Mouse (Mus musculus): ENCODE results near the gene Twf1. TPM values are rescaled to one million over a fixed set of nuclear protein-coding genes. Genes with fewer than 3 reads are reported as not detected.

Gene Twf1
- polyA plus RNA-seq, 1 experiment from 2014 or later = 104 TPM

DNA sequence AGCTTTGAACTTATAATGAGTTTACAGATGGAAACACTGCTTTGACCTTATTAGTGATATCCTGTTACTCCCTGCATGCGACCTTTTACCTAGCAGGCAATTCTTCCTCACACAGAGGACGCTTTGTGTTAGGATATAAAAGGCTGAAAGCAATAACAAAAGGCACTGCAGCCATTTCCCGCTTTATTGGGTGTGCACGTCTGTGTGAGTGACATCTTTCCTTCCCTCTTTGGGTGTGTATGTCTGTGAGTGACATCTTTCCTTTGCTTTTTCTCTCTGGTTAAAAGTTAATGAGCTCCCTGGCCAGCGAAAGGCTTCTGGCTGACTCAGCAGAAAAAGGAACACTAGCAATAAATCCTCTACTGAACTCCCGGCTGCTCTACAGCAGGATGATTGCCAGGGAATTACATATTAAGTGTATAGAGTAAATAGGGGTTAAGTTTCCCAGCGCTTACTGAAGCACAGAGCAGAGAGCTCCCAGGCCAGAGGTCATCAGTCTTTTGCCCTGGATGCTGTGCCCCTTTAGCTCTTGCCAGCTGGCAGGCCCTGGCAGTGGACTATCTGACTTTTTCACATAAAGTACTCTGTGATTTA, 7.6 kb downstream of the Twf1 start:
- Histone ChIP-seq H3K27ac (no peak overlapping the region; the same call in 1 of the 2 replicates), H3K9ac (ENCODE audit: low read depth, low read length) (no peak overlapping the region), H3K36me3 (ENCODE audit: insufficient read depth, low read length) (peaks cover 40% of the 10 kb centered on the region), H3K4me2 (ENCODE audit: low read length) (no peak overlapping the region), H3K9me3 (replicated peaks; ENCODE audit: low read length) (no peaks in the 10 kb centered on the region), H3K27me3 (ENCODE audit: insufficient read depth, low read length) (no peaks in the 10 kb centered on the region), H3K4me3 (replicated peaks; ENCODE audit: low read depth, low read length) (no peak overlapping the region), H3K4me1 (replicated peaks; ENCODE audit: insufficient read depth, low read length) (no peaks in the 10 kb centered on the region)
- WGBS = 36% methylated on average over 7 of the region's 7 CpGs
- DNase-seq (ENCODE audit: low spot score) (peak; percentile 43), ATAC-seq (replicated peaks; ENCODE audit: low FRiP score, low read depth) (peak; percentile 46; the same call in 1 of the 2 replicates)
- TF ChIP-seq CTCF (IDR thresholded peaks at IDR 0.05; ENCODE audit: low read depth) = no peak

DNA sequence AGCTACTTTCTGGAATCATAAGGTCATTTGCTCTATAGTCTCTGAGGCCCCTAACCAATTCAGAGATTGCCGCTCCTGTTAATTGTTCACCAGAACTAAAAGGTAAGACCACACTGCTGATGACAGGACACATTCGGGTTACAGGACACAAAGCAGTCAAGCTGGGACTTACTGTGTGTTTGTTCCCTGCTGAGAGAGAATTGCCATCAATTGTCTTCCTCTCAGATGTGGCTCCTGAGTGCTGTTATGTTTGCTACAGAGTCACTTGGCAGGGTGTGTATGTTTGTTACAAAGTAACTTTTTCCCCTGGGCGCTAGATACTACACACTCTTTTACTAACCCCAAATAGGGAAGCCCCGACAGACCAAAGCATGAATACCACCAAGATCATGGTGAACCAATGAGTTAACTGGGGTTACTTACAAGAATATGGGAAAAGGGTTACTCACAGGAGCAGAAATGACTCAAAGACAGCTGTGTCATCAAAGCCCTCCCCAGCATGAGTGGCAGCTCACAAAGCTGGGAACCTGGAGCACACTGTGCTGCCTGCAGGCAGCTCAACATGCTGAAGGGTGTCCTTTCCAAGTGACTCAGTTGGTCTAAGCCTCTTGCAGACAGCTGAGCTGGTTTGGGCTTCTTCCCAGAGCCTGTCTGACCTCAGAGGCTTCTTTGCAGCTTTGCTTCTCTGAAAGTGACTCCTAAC, 15.0 kb downstream of the Twf1 start:
- no peak for ATAC-seq (replicated peaks; ENCODE audit: low FRiP score, low read depth)
- TF ChIP-seq CTCF (IDR thresholded peaks at IDR 0.05; ENCODE audit: low read depth) = no peak

DNA sequence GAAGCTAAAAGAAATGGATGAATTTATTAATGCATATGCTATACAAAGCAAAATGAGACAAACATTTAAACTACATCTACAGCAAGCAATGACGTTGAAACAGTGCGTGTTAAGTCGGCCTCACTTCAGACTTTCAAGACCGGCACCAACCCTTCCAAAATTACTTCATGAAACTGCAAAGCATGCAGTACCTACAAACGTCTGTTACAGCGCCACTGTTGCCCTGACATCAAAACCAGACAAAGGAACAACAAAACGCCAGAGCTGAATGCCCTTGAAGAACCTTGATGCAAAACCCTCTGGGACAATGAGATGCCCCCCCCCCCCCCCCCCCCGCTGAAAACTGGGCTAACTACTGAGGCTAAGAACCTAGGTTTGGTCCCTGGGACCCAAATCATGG, 16.9 kb downstream of the Twf1 start:
- H3K27ac ChIP-seq = no peak overlapping the region
- H3K4me2 ChIP-seq (ENCODE audit: low read length) = no peak overlapping the region
- no peak overlapping the region for H3K4me3 ChIP-seq (replicated peaks; ENCODE audit: low read depth, low read length)
- H3K27me3 ChIP-seq (ENCODE audit: insufficient read depth, low read length) = no peaks in the 10 kb centered on the region
- no peak for TF ChIP-seq CTCF (IDR thresholded peaks at IDR 0.05; ENCODE audit: low read depth)
- no peaks in the 10 kb centered on the region for H3K4me1 ChIP-seq (replicated peaks; ENCODE audit: insufficient read depth, low read length)
- ATAC-seq (replicated peaks; ENCODE audit: low FRiP score, low read depth) (no peak), DNase-seq (ENCODE audit: low spot score) (no peak)
- no peaks in the 10 kb centered on the region for H3K9me3 ChIP-seq (replicated peaks; ENCODE audit: low read length)
- no peak overlapping the region for H3K9ac ChIP-seq (ENCODE audit: low read depth, low read length)
- WGBS = 69% methylated on average over 8 of the region's 8 CpGs
- H3K36me3 ChIP-seq (ENCODE audit: insufficient read depth, low read length) = no peaks in the 10 kb centered on the region

More for the DNA sequence above, 15.0 kb downstream of the Twf1 start:
- Histone ChIP-seq H3K4me3 (replicated peaks; ENCODE audit: low read depth, low read length) (no peak overlapping the region), H3K4me1 (replicated peaks; ENCODE audit: insufficient read depth, low read length) (no peaks in the 10 kb centered on the region), H3K27ac (no peak overlapping the region), H3K36me3 (ENCODE audit: insufficient read depth, low read length) (peaks cover 4% of the 10 kb centered on the region; the same call in 1 of the 2 replicates), H3K27me3 (ENCODE audit: insufficient read depth, low read length) (no peaks in the 10 kb centered on the region), H3K9me3 (replicated peaks; ENCODE audit: low read length) (no peaks in the 10 kb centered on the region), H3K4me2 (ENCODE audit: low read length) (no peak overlapping the region), H3K9ac (ENCODE audit: low read depth, low read length) (no peak overlapping the region)
- 64% methylated on average over 4 of the region's 4 CpGs for WGBS
- no peak for DNase-seq (ENCODE audit: low spot score)

DNA sequence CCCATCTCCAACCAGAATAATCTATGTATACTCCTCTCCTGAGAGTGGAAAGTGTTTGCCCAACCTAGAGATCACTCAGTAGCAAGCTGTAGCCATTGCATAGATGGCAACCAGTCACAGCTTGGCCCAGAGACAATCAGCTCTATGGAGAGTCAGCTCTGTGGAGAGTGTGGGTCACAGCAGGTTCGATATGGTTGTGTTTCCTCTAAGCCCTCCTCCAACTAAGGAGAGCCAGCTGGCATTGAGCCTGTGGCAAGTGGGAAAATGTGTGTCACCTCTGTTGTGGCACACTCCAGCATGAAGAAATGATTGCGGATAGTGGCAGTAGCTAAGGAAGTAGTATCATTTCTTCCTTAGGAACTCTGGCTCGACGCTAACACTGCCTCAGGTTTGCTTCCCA, 18.2 kb downstream of the Twf1 start:
- H3K27ac ChIP-seq = no peak overlapping the region
- 81% methylated on average over 4 of the region's 4 CpGs for WGBS

DNA sequence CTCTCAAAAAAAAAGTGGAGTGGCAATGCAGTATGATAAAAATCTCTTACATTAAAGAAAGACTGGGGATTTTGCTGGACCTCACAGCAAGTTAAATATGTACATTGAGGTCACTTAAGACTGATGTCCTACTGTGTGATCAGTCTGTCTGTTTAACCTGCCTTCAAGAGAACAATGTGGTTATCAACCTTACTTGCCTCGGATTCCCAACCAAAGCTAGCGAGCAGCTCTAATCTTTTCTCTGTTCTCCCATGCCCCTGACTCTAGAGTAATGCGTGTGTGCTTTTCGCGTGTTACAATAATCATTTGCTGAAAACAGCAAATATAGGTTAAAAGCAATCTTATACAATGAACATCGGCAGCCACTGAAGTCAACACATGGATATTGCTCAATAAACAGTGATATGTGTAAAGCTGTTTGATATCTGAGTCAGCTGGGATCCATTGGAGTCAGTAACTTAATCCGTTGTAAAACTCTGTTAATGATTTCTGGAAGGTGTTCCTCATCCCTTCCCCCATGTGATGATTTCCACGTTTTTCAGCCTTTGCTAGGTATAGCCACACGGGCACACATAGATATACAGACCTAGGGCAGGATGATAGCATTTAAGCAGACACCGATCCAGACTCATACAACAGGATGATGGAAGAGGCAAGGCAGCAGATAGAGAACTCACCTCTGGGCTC, 21.1 kb downstream of the Twf1 start:
- Histone ChIP-seq H3K4me1 (replicated peaks; ENCODE audit: insufficient read depth, low read length) (no peaks in the 10 kb centered on the region), H3K4me2 (ENCODE audit: low read length) (no peak overlapping the region), H3K27me3 (ENCODE audit: insufficient read depth, low read length) (no peaks in the 10 kb centered on the region), H3K9me3 (replicated peaks; ENCODE audit: low read length) (no peaks in the 10 kb centered on the region), H3K4me3 (replicated peaks; ENCODE audit: low read depth, low read length) (no peak overlapping the region), H3K36me3 (ENCODE audit: insufficient read depth, low read length) (0 out of 2 replicates have a peak, but pooled peaks cover 8% of the 10 kb centered on the region), H3K27ac (no peak overlapping the region), H3K9ac (ENCODE audit: low read depth, low read length) (no peak overlapping the region)
- no peak for TF ChIP-seq CTCF (IDR thresholded peaks at IDR 0.05; ENCODE audit: low read depth)
- 76% methylated on average over 10 of the region's 10 CpGs for WGBS
- ATAC-seq (replicated peaks; ENCODE audit: low FRiP score, low read depth) (no peak), DNase-seq (ENCODE audit: low spot score) (no peak)

More for the DNA sequence above, 18.2 kb downstream of the Twf1 start:
- Histone ChIP-seq H3K9ac (ENCODE audit: low read depth, low read length) (no peak overlapping the region), H3K36me3 (ENCODE audit: insufficient read depth, low read length) (0 out of 2 replicates have a peak, but pooled peaks cover 3% of the 10 kb centered on the region), H3K9me3 (replicated peaks; ENCODE audit: low read length) (no peaks in the 10 kb centered on the region), H3K4me2 (ENCODE audit: low read length) (no peak overlapping the region), H3K27me3 (ENCODE audit: insufficient read depth, low read length) (no peaks in the 10 kb centered on the region), H3K4me3 (replicated peaks; ENCODE audit: low read depth, low read length) (no peak overlapping the region), H3K4me1 (replicated peaks; ENCODE audit: insufficient read depth, low read length) (no peaks in the 10 kb centered on the region)
- DNase-seq (ENCODE audit: low spot score) = no peak
- no peak for ATAC-seq (replicated peaks; ENCODE audit: low FRiP score, low read depth)
- TF ChIP-seq CTCF (IDR thresholded peaks at IDR 0.05; ENCODE audit: low read depth) = no peak

DNA sequence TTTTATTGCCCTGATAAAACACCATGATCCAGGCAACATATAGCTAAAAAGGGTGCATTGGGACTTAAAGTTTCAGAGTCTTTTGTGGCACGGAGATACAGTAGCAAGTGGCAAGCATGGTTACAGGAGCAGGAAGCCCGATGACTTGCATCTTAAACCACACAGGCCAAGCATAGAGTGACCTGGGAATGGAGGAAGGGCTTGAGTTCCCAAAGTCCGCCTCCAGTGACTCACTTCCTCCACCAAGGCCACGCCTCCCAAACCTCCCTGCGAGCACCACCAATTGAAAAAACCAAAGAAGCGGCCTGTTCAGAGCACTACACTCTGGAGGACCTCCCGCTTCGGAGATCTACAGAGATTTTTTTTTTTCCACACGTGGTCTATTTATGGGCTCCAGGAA, 23.8 kb downstream of the Twf1 start:
- no peak overlapping the region for H3K27ac ChIP-seq
- ATAC-seq (replicated peaks; ENCODE audit: low FRiP score, low read depth) = no peak; the same call in 1 of the 2 replicates
- WGBS = 88% methylated on average over 9 of the region's 9 CpGs
- H3K9me3 ChIP-seq (replicated peaks; ENCODE audit: low read length) = no peaks in the 10 kb centered on the region
- DNase-seq (ENCODE audit: low spot score) = no peak
- H3K4me2 ChIP-seq (ENCODE audit: low read length) = no peak overlapping the region
- H3K4me1 ChIP-seq (replicated peaks; ENCODE audit: insufficient read depth, low read length) = no peaks in the 10 kb centered on the region
- H3K27me3 ChIP-seq (ENCODE audit: insufficient read depth, low read length) = no peaks in the 10 kb centered on the region
- H3K36me3 ChIP-seq (ENCODE audit: insufficient read depth, low read length) = 0 out of 2 replicates have a peak, but pooled peaks cover 8% of the 10 kb centered on the region
- no peak overlapping the region for H3K4me3 ChIP-seq (replicated peaks; ENCODE audit: low read depth, low read length)
- H3K9ac ChIP-seq (ENCODE audit: low read depth, low read length) = no peak overlapping the region
- no peak for TF ChIP-seq CTCF (IDR thresholded peaks at IDR 0.05; ENCODE audit: low read depth)

All from kidney, postnatal 0 days (tissue).